Mouse (Mus musculus) c-Kit-negative CD71-positive TER-119-positive erythroid progenitor cells, embryonic 14.5 days (primary cell): ENCODE results near the gene Zfp704.
A peak's percentile ranks its signal among the peaks of the same experiment; 100 is the strongest.
"Not testable (repeated sequence)": the region's sequence is repeated elsewhere in the genome, so short reads cannot be mapped to it uniquely, and the experiment has no call there.

Experiments
- DNase-seq: peaks from one replicate; pipeline ENCODE4 v3.0.0-alpha.2; 2013; ENCODE audit warnings: low read depth, low spot score

Zfp704 gene

GRCm38 (mm10) chr3:9598061-9598460, 11.8 kb downstream of the Zfp704 start:
- no peak for DNase-seq

GRCm38 (mm10) chr3:9594457-9594856, 15.4 kb downstream of the Zfp704 start:
- DNase-seq = no peak

- no peak for DNase-seq
These were observed 16.1 kb downstream of the Zfp704 start for GRCm38 (mm10) chr3:9593832-9594231.

GRCm38 (mm10) chr3:9591416-9592110, 18.3 kb downstream of the Zfp704 start:
- DNase-seq = no peak

GRCm38 (mm10) chr3:9588635-9589034, 21.2 kb downstream of the Zfp704 start:
- DNase-seq = no peak

GRCm38 (mm10) chr3:9587304-9587703, 22.6 kb downstream of the Zfp704 start:
- DNase-seq = no peak

- DNase-seq = no peak
These were observed 26.4 kb downstream of the Zfp704 start for GRCm38 (mm10) chr3:9583516-9583915.

- peak; percentile 79 for DNase-seq
These were observed 28.7 kb downstream of the Zfp704 start for GRCm38 (mm10) chr3:9580952-9581798.

- no peak for DNase-seq
These were observed 29.8 kb downstream of the Zfp704 start for GRCm38 (mm10) chr3:9580102-9580501.

GRCm38 (mm10) chr3:9579028-9579643, 30.7 kb downstream of the Zfp704 start:
- no peak for DNase-seq

GRCm38 (mm10) chr3:9576872-9577271, 33.0 kb downstream of the Zfp704 start:
- DNase-seq = no peak

GRCm38 (mm10) chr3:9574305-9574704, 35.6 kb downstream of the Zfp704 start:
- no peak for DNase-seq

GRCm38 (mm10) chr3:9573581-9573980, 36.3 kb downstream of the Zfp704 start:
- DNase-seq = no peak

- no peak for DNase-seq
These were observed 37.6 kb downstream of the Zfp704 start for GRCm38 (mm10) chr3:9572261-9572660.

GRCm38 (mm10) chr3:9570782-9571181, 39.1 kb downstream of the Zfp704 start:
- DNase-seq = no peak

GRCm38 (mm10) chr3:9569706-9570105, 40.2 kb downstream of the Zfp704 start:
- not testable (repeated sequence) for DNase-seq

- no peak for DNase-seq
These were observed 41.2 kb downstream of the Zfp704 start for GRCm38 (mm10) chr3:9568565-9569228.

- no peak for DNase-seq
These were observed 41.9 kb downstream of the Zfp704 start for GRCm38 (mm10) chr3:9567948-9568347.

GRCm38 (mm10) chr3:9566831-9567230, 43.1 kb downstream of the Zfp704 start:
- DNase-seq = no peak

- DNase-seq = no peak
These were observed 46.3 kb downstream of the Zfp704 start for GRCm38 (mm10) chr3:9563562-9563961.

- no peak for DNase-seq
These were observed 47.1 kb downstream of the Zfp704 start for GRCm38 (mm10) chr3:9562649-9563328.
